Mouse (Mus musculus): ENCODE data around the gene Krtap6-5.
"Not testable (repeated sequence)": the region's sequence is repeated elsewhere in the genome, so short reads cannot be mapped to it uniquely, and the experiment has no call there.

GRCm38 (mm10) chr16:89071041-89071440 is 23.4 kb upstream of the Krtap6-5 start:
- TF ChIP-seq FLI1 (IDR thresholded peaks at IDR 0.05; ENCODE audit: low read length); GATA1 (IDR thresholded peaks at IDR 0.05; ENCODE audit: borderline replicate concordance, low read length): not testable (repeated sequence)

Measured in megakaryocyte, embryonic 14.5 days (primary cell).